Mouse (Mus musculus) lung, embryonic 15.5 days (tissue): ENCODE data around the gene Hrasls5. TPM values are rescaled to one million over a fixed set of nuclear protein-coding genes. Genes with fewer than 3 reads are reported as not detected.
A peak's percentile ranks its signal among the peaks of the same experiment; 100 is the strongest.

ENCODE experiments used
- ATAC-seq: fragments of 200-750 bp; cut with Nextera tagmentation; 2 replicates; pipeline ENCODE4 v1.8.0; 2017; ENCODE audit warnings: moderate number of reproducible peaks, borderline replicate concordance; ENCODE audit not compliant: low FRiP score, low TSS enrichment; ENCODE audit errors: extremely low read depth
- H3K27ac ChIP-seq: fragments of 300-500 bp; sonication (generic); 2 replicates; pipeline ENCODE4 v1.5.1; 2015; ENCODE audit warnings: moderate library complexity, mild to moderate bottlenecking, inconsistent platforms
- H3K27me3 ChIP-seq: fragments of 300-500 bp; sonication (generic); 2 replicates; pipeline ENCODE4 v1.6.1; 2015; ENCODE audit warnings: inconsistent platforms
- H3K36me3 ChIP-seq: fragments of 300-500 bp; sonication (generic); 2 replicates; pipeline ENCODE4 v1.6.1; 2015; ENCODE audit warnings: inconsistent platforms
- H3K4me1 ChIP-seq: fragments of 300-500 bp; sonication (generic); 2 replicates; pipeline ENCODE4 v1.6.1; 2015; ENCODE audit warnings: inconsistent platforms
- H3K4me2 ChIP-seq: fragments of 300-500 bp; sonication (generic); 2 replicates; pipeline ENCODE4 v1.6.1; 2015; ENCODE audit warnings: inconsistent platforms, mild to moderate bottlenecking, moderate library complexity
- H3K4me3 ChIP-seq: fragments of 300-500 bp; sonication (generic); 2 replicates; pipeline ENCODE4 v1.5.1; 2015; ENCODE audit warnings: mild to moderate bottlenecking, inconsistent platforms
- H3K9ac ChIP-seq: fragments of 300-500 bp; sonication (generic); 2 replicates; pipeline ENCODE4 v1.6.1; 2015; ENCODE audit warnings: inconsistent platforms
- H3K9me3 ChIP-seq: fragments of 300-500 bp; sonication (generic); 2 replicates; pipeline ENCODE4 v1.6.1; 2016; ENCODE audit warnings: inconsistent platforms
- WGBS: fragments of 180-500 bp; shearing (Covaris S2); methylation state at CpG from one replicate; pipeline ENCODE4 v1.1.7; 2015; 5-methylcytosine and 5-hydroxymethylcytosine counted together
- polyA plus RNA-seq: library from polyadenylated mRNA; unstranded; fragments of >200 nt; fragmentation: Nextera tagmentation; extraction: Ambion mirVana; gene quantifications from 2 replicates; pipeline ENCODE4 v1.2.1, GENCODE M21; 2015

The Hrasls5 gene
- 0.26 TPM in 1 of 2 replicates, not detected in the other for polyA plus RNA-seq

DNA sequence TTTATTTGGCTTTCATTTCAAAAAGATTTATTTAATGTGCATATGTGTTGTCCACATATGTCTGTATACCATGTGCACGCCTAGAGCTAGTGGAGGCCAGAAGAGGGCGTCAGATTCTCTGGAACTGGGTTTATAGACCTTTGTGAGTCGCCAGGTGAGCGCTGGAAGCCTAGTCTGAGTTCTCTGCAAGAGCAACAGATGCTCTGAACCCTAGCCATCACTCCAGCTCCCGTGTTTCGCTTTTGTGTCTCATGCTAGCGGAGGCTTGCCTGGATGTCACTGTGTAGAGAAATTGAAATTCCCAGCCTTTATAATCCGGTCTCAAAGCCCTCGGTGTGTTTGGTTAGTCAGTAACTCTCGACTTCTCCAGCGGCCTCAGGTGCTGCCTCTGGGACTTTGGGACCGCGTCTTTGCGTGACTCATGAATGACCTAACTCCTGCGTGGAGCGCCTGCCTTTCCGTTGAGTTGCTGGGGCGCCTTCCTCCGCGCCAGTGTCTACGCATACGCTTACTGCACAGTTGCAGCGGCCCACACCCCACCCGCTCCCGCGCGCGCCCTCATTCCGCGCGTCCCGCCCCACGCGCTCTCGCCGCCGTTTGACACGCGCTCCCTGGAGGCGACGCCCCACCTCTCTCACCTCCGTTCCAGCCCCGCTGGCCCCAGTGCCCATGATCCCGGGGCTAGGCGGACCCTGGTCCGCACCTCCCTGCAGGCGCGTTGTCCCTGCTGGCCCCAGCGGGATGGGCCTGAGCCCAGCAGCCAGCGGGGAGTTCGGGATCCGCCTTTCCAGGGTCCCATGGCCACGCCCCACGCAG, at the start of gene Hrasls5:
Gene Hrasls5, plus strand, starts transcription at position 600 of the 816 bp plus-strand sequence.
- Histone ChIP-seq H3K4me1 (peaks cover 32% of the 10 kb centered on the region), H3K36me3 (no peaks in the 10 kb centered on the region), H3K9ac (peak within 1 kb of the TSS; percentile 47), H3K9me3 (no peaks in the 10 kb centered on the region), H3K4me3 (peak within 1 kb of the TSS; percentile 44), H3K27me3 (no peaks in the 10 kb centered on the region), H3K27ac (no peak within 1 kb of the TSS), H3K4me2 (peak within 1 kb of the TSS; percentile 95)
- ATAC-seq: peak; percentile 47; the same call in 1 of the 2 replicates
- WGBS: 4% methylated on average over 54 of the region's 54 CpGs

DNA sequence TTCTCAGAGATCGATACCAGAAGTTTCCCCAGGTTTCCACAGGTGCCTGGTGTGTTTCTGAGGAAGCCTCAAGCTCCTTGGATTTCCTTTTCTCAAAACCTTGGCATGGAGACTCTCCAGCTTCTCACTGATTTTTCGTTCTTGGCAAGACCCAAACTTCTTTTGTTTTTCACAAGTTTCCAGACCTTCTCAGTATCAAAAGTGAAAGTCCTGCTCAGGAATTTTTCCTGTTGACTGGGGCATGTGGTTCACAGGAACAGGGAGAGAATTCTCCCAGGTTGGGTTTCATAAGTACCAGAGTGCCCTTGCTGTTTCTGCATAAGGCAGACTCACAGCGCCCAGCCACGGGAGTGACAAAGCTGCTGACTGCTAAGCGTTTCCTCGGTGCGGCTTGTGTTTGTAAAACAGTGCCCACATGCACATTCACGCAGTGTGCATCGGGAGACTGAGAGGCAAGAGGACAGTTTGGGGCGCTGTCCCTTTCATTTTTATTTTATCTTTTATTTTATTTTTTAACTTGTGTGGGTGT, 49.7 kb upstream of the Hrasls5 start:
- H3K9ac ChIP-seq: no peak overlapping the region
- no peaks in the 10 kb centered on the region for H3K9me3 ChIP-seq
- no peak for ATAC-seq
- H3K27ac ChIP-seq: no peak overlapping the region
- no peaks in the 10 kb centered on the region for H3K4me1 ChIP-seq
- H3K4me3 ChIP-seq: no peak overlapping the region
- H3K36me3 ChIP-seq: no peaks in the 10 kb centered on the region
- H3K4me2 ChIP-seq: no peak overlapping the region
- WGBS: 77% methylated on average over 10 of the region's 10 CpGs
- H3K27me3 ChIP-seq: no peaks in the 10 kb centered on the region

DNA sequence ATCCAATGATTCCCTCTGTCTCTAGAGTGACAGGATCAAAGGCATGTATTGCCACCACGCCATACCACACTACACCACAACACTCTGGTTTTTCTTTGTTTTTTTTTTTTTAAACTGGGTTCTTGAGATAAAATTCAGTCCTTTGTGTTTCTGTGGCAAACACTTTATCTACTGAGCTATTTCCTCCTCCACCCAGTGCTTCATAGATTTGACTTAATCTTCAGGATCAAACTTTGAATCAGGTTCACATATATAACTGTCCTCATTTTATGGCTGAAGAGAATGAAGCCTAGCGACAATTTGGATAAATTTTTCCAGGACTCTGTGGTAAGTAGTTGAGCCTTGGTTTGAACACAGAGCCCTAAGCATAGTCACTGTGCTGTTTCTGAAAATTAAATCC, 48.7 kb upstream of the Hrasls5 start:
- Histone ChIP-seq H3K27me3 (no peaks in the 10 kb centered on the region), H3K4me2 (no peak overlapping the region), H3K4me3 (no peak overlapping the region), H3K9ac (no peak overlapping the region), H3K9me3 (no peaks in the 10 kb centered on the region), H3K4me1 (no peaks in the 10 kb centered on the region), H3K27ac (no peak overlapping the region), H3K36me3 (no peaks in the 10 kb centered on the region)
- no peak for ATAC-seq
- WGBS: 78% methylated on average over 2 of the region's 2 CpGs

DNA sequence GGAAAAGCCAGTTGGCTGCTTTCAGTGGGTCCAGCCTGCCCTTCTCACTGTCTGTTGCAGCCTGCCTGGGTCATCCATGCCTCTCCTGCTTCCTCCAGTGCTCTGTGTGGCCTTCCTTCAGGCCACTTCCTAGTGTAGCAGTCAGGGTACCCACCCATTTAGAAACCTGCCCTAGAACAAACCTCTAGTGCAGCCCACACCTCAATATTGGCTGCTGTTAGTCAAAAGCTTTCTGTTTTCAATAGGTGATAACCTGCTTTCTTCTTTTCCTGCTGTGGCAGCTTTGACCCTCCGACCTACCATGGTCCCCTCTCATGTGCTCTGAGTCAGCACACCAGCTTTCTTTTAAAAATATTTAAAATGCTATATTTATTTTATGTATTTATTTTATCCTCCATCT, 47.9 kb upstream of the Hrasls5 start:
- H3K9ac ChIP-seq: no peak overlapping the region
- no peaks in the 10 kb centered on the region for H3K27me3 ChIP-seq
- no peak overlapping the region for H3K4me3 ChIP-seq
- WGBS: 67% methylated on average over 1 of the region's 1 CpGs
- H3K9me3 ChIP-seq: no peaks in the 10 kb centered on the region
- H3K4me1 ChIP-seq: no peaks in the 10 kb centered on the region
- ATAC-seq: no peak
- H3K36me3 ChIP-seq: no peaks in the 10 kb centered on the region
- no peak overlapping the region for H3K27ac ChIP-seq
- H3K4me2 ChIP-seq: no peak overlapping the region

DNA sequence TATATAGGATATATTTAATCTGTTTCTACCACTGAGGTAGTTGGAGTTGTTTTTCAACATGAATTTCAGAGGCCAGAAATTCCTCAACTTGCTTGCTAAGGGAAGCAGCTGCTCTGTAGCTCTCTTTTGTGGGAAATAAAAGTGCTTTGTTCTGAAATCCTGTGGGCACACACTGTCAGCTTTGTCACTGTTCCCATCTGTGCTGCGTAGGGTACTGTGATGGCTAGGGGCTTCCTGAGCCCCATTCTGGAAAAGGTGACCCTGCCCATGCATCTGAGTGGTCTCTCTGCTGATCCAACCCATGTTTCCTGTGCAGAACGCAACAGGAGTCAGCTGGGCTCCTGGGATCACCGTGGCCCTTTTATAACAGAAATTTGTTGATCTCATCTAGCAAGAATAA, 45.5 kb upstream of the Hrasls5 start:
- no peak overlapping the region for H3K4me3 ChIP-seq
- H3K9me3 ChIP-seq: no peaks in the 10 kb centered on the region
- H3K4me1 ChIP-seq: no peaks in the 10 kb centered on the region
- no peaks in the 10 kb centered on the region for H3K36me3 ChIP-seq
- WGBS: 73% methylated on average over 3 of the region's 3 CpGs
- no peak overlapping the region for H3K4me2 ChIP-seq
- no peak overlapping the region for H3K9ac ChIP-seq
- H3K27ac ChIP-seq: no peak overlapping the region
- H3K27me3 ChIP-seq: no peaks in the 10 kb centered on the region
- ATAC-seq: no peak

DNA sequence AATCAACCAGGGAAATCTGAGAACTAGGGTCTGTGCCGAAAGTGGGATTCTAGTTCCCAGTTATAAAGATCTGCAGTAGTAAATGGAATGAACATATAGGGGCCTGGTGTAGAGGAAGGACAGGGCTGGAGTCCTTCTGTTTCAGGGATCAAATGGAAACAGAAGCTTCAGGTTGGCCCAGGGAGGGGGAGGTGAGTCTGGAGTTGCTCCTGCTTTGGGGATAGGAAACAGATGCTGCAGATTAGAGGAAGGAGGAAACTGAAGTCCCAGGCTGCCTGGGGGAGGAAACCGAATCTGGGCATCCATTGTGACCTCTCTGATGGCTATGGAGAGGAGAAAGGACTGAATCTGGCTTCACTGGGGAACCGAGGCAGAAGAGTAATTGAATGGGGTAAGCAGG, 44.0 kb upstream of the Hrasls5 start:
- WGBS: 59% methylated on average over 3 of the region's 3 CpGs
- no peaks in the 10 kb centered on the region for H3K36me3 ChIP-seq
- H3K27me3 ChIP-seq: no peaks in the 10 kb centered on the region
- no peak overlapping the region for H3K4me3 ChIP-seq
- no peaks in the 10 kb centered on the region for H3K4me1 ChIP-seq
- no peaks in the 10 kb centered on the region for H3K9me3 ChIP-seq
- no peak overlapping the region for H3K4me2 ChIP-seq
- H3K9ac ChIP-seq: no peak overlapping the region
- H3K27ac ChIP-seq: no peak overlapping the region
- no peak for ATAC-seq

DNA sequence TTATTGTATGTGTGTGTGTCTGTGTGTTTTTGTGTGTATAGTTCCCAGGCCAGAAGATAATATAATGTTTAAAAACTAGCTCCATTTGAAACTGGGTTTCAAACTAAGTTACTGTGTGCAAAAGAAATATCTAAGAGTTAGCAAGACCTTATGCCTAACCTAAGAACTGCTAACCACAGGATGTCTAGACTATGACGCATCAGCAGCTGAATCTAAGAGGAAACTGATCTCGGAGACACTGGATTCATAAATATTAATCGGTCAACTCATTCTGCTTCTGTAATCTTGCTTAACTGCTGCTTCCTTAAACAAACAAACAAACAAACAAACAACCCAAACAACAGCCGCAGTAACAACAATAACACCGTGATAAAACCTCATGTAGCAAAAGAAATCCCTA, 42.7 kb upstream of the Hrasls5 start:
- H3K9me3 ChIP-seq: no peaks in the 10 kb centered on the region
- no peak overlapping the region for H3K4me2 ChIP-seq
- no peaks in the 10 kb centered on the region for H3K27me3 ChIP-seq
- no peak for ATAC-seq
- WGBS: 76% methylated on average over 5 of the region's 5 CpGs
- H3K36me3 ChIP-seq: no peaks in the 10 kb centered on the region
- no peak overlapping the region for H3K9ac ChIP-seq
- H3K27ac ChIP-seq: no peak overlapping the region
- no peak overlapping the region for H3K4me3 ChIP-seq
- no peaks in the 10 kb centered on the region for H3K4me1 ChIP-seq

DNA sequence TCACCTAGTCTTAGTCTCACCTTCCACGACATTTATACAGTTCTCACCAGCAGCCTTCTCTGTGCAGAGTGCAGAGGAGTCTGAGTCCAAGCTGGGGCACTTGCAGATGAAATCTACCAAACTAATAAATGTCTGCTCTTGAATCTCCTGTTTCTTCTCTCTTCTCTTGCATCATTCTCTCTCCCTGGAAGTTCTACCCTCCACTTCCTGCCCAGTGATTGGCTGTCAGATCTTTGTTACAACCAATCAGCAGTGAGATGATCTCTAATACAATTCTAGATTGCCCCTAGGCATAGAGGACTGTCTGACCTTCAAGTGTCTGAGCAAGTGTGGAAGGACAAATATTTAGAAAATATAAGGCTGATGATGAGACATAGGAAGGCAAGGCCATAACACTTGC, 36.2 kb upstream of the Hrasls5 start:
- H3K27me3 ChIP-seq: no peaks in the 10 kb centered on the region
- ATAC-seq: no peak
- H3K4me1 ChIP-seq: no peaks in the 10 kb centered on the region
- H3K9ac ChIP-seq: no peak overlapping the region
- no peaks in the 10 kb centered on the region for H3K9me3 ChIP-seq
- H3K4me2 ChIP-seq: no peak overlapping the region
- H3K4me3 ChIP-seq: no peak overlapping the region
- no peaks in the 10 kb centered on the region for H3K36me3 ChIP-seq
- WGBS: 69% methylated on average over 1 of the region's 1 CpGs
- no peak overlapping the region for H3K27ac ChIP-seq

DNA sequence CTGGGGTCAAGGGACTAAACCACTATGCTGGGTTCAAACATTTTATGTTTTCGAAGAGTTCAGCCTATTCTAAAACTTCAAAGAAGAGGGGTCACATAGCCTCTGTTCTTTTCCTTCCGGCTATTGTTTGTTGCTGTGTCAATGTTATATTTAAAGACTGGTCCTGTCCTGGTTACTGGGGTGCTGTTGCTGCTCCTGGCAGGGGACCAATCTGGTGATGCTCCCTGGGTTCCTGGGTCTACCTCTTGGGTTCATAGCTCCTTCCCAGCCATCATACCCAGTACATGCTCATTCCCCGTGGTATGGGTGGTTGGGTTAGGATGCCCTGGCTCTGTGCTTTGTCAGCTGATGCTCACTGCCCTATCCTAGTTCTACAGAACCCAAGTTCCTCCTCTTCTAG, 34.6 kb upstream of the Hrasls5 start:
- Histone ChIP-seq H3K27ac (no peak overlapping the region), H3K27me3 (no peaks in the 10 kb centered on the region), H3K4me1 (no peaks in the 10 kb centered on the region), H3K4me2 (no peak overlapping the region), H3K9ac (no peak overlapping the region), H3K4me3 (no peak overlapping the region), H3K9me3 (no peaks in the 10 kb centered on the region), H3K36me3 (no peaks in the 10 kb centered on the region)
- no peak for ATAC-seq
- WGBS: 69% methylated on average over 3 of the region's 3 CpGs

DNA sequence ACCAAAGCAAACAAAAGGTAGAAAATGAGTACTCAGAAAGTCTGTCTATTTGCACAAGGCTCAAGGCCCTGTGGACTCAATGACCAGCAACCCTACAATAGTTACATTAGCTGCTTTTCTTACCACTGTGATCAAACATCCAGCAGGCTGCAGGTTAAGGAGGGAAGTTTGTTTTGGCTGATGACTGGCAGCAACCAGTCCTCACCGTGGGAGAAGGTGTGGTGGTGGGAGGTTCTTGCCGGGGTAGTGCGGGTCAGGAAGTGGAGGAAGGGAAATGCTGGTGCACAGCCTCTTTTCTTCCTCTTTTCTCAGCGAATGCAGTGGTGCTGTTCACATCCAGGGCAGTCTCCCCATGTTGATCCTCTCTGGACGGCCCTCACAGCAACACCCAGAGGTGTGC, 31.3 kb upstream of the Hrasls5 start:
- peak; percentile 23; the same call in 1 of the 2 replicates for ATAC-seq
- H3K27ac ChIP-seq: peak overlapping the region; percentile 38; the same call in 1 of the 2 replicates
- 20% methylated on average over 5 of the region's 5 CpGs for WGBS

DNA sequence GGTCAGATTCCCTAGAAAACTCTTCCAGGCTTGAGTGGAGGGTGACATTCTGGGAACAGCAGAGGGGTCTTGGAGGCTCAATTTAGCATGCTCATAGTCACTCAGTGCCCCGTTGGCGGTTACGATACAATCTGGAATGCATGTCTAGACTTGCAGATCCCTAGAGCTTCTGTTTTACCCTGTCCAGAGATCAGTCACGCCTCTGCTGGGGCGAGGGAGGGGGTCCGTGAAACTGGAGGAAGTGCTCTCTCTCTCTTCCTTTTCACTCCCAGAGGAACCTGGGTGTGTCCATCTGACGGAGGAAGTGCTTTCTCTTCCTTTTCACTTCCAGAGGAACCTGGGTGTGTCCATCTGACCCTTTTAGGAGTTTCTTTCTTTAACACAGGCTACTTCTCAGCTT, 29.2 kb upstream of the Hrasls5 start:
- ATAC-seq: no peak
- Histone ChIP-seq H3K36me3 (no peaks in the 10 kb centered on the region), H3K9ac (no peak overlapping the region), H3K9me3 (no peaks in the 10 kb centered on the region), H3K4me1 (no peaks in the 10 kb centered on the region), H3K27ac (no peak overlapping the region), H3K4me3 (no peak overlapping the region), H3K27me3 (no peaks in the 10 kb centered on the region), H3K4me2 (no peak overlapping the region)
- 55% methylated on average over 7 of the region's 7 CpGs for WGBS

More for the DNA sequence above, 31.3 kb upstream of the Hrasls5 start:
- Histone ChIP-seq H3K4me3 (no peak overlapping the region), H3K9me3 (no peaks in the 10 kb centered on the region), H3K27me3 (no peaks in the 10 kb centered on the region), H3K9ac (no peak overlapping the region), H3K4me1 (no peaks in the 10 kb centered on the region), H3K36me3 (no peaks in the 10 kb centered on the region), H3K4me2 (no peak overlapping the region)

DNA sequence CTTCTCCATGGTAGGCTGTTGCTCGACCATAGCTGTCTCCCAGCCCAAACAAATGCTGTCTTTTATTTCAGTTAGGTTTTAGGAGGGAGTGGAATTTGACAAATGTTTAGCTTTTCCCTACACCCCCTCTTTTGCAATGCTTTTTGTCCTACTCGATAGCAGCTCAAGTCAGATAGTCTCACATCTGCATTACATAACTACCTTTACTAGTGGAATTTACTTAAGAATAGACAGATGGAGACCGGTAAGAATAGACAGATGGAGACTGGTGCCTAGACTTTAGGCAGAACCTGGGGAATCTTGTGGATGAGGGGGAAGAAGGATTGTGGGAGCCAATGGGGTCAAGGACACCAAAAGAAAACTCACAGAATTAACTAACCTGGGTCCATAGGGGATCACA, 28.7 kb upstream of the Hrasls5 start:
- Histone ChIP-seq H3K27me3 (no peaks in the 10 kb centered on the region), H3K4me3 (no peak overlapping the region), H3K27ac (no peak overlapping the region), H3K4me2 (no peak overlapping the region), H3K9me3 (no peaks in the 10 kb centered on the region), H3K4me1 (no peaks in the 10 kb centered on the region), H3K9ac (no peak overlapping the region), H3K36me3 (no peaks in the 10 kb centered on the region)
- 79% methylated on average over 3 of the region's 3 CpGs for WGBS
- ATAC-seq: no peak
